Mouse (Mus musculus) CH12.LX (cell line): ENCODE measurements at regions not wholly inside any gene's neighbourhood (a gene's known extent, or its start where the extent isn't known, plus 50 kb on each side); places are given as distances from the start of the nearest gene placed in this dataset.

Experiments used
- DNase-seq: peaks from one replicate; pipeline ENCODE4 v3.0.0-alpha.2; 2013; ENCODE audit errors: extremely low read depth
- H3K27ac ChIP-seq: 2 replicates; pipeline ENCODE4 v1.5.1; 2012; ENCODE audit warnings: low read depth, mild to moderate bottlenecking, control low read depth, moderate library complexity; ENCODE audit not compliant: insufficient read depth
- H3K27me3 ChIP-seq: replicated peaks from 2 replicates; pipeline ENCODE3; 2012; ENCODE audit warnings: inconsistent platforms
- H3K36me3 ChIP-seq, 2 experiments: replicated peaks in 1 of 2; 2 replicates each; pipeline versions ENCODE3 to v1.6.1; 2012; ENCODE audit warnings: inconsistent platforms in 1 of 2, low read length in 1 of 2, mild to moderate bottlenecking in 1 of 2, mixed read lengths in 1 of 2, moderate library complexity in 1 of 2; ENCODE audit not compliant: control insufficient read depth in 1 of 2, insufficient read depth in 1 of 2
- H3K4me1 ChIP-seq, 2 experiments: 2 replicates each; pipeline ENCODE4 v1.6.1; 2012; ENCODE audit warnings: inconsistent platforms in 1 of 2, moderate library complexity in 1 of 2; ENCODE audit not compliant: insufficient read depth in 2 of 2, control insufficient read depth in 1 of 2
- H3K4me2 ChIP-seq: 2 replicates; pipeline ENCODE4 v1.6.1; 2012; ENCODE audit warnings: low read depth, mild to moderate bottlenecking, control low read depth; ENCODE audit not compliant: poor library complexity, insufficient read depth, severe bottlenecking
- H3K4me3 ChIP-seq, 3 experiments: fragments of 150-350 bp in 1 of 3; sonication (generic) in 1 of 3; replicated peaks in 1 of 3; 2 replicates each; pipeline versions ENCODE3 to v1.5.1; 2011 to 2012; ENCODE audit warnings: low read depth in 2 of 3, low read length in 2 of 3, mild to moderate bottlenecking in 2 of 3, moderate library complexity in 2 of 3, control low read depth in 1 of 3, improper control_type of control experiment in 1 of 3, inconsistent platforms in 1 of 3, mixed read lengths in 1 of 3; ENCODE audit not compliant: poor library complexity in 1 of 3
- H3K79me2 ChIP-seq: replicated peaks from 2 replicates; pipeline ENCODE4 v1.6.1; 2012; ENCODE audit warnings: mild to moderate bottlenecking, moderate library complexity; ENCODE audit not compliant: control insufficient read depth, poor library complexity, insufficient read depth, severe bottlenecking; ENCODE audit errors: extremely low read depth
- H3K9ac ChIP-seq: 2 replicates; pipeline ENCODE4 v1.6.1; 2012; ENCODE audit warnings: low read depth, mild to moderate bottlenecking, control low read depth, moderate library complexity; ENCODE audit not compliant: insufficient read depth
- H3K9me3 ChIP-seq: replicated peaks from 2 replicates; pipeline ENCODE3; 2012; ENCODE audit warnings: low read length, inconsistent platforms, mixed read lengths
- BHLHE40 ChIP-seq: IDR thresholded peaks from 2 replicates; pipeline ENCODE4 v1.6.1; 2011; ENCODE audit warnings: mild to moderate bottlenecking, low read depth, low read length, improper control_type of control experiment
- CTCF ChIP-seq, 2 experiments: IDR thresholded peaks in 1 of 2; conservative IDR thresholded peaks in 1 of 2; 2 replicates each; pipeline ENCODE4 v1.5.1; 2011 to 2012; ENCODE audit warnings: low read depth in 2 of 2, low read length in 2 of 2, improper control_type of control experiment in 1 of 2, inconsistent platforms in 1 of 2, mild to moderate bottlenecking in 1 of 2, moderate library complexity in 1 of 2
- EP300 ChIP-seq: IDR thresholded peaks from 2 replicates; pipeline ENCODE4 v1.6.1; 2011; ENCODE audit warnings: low read length, improper control_type of control experiment
- ETS1 ChIP-seq: conservative IDR thresholded peaks from 2 replicates; pipeline ENCODE4 v1.6.1; 2012; ENCODE audit warnings: low read depth, mild to moderate bottlenecking, inconsistent platforms, low read length, improper control_type of control experiment, moderate library complexity
- IRF4 ChIP-seq: IDR thresholded peaks from 2 replicates; pipeline ENCODE4 v1.6.1; 2014; ENCODE audit warnings: low read depth, mild to moderate bottlenecking, inconsistent platforms, low read length, improper control_type of control experiment
- JUN ChIP-seq: IDR thresholded peaks from 2 replicates; pipeline ENCODE4 v1.6.1; 2011; ENCODE audit warnings: low read depth, mild to moderate bottlenecking, low read length, improper control_type of control experiment, moderate library complexity; ENCODE audit not compliant: insufficient read depth
- JUND ChIP-seq: conservative IDR thresholded peaks from 2 replicates; pipeline ENCODE4 v1.6.1; 2011; ENCODE audit warnings: low read depth, low read length, improper control_type of control experiment
- KAT2A ChIP-seq: IDR thresholded peaks from 2 replicates; pipeline ENCODE4 v1.6.1; 2012; ENCODE audit warnings: low read length, improper control_type of control experiment, inconsistent platforms; ENCODE audit not compliant: insufficient replicate concordance
- MAFK ChIP-seq: IDR thresholded peaks from 2 replicates; pipeline ENCODE4 v1.6.1; 2011; ENCODE audit warnings: low read length, improper control_type of control experiment; ENCODE audit not compliant: insufficient replicate concordance
- MEF2A ChIP-seq: IDR thresholded peaks from 2 replicates; pipeline ENCODE4 v1.6.1; 2014; ENCODE audit warnings: low read depth, mild to moderate bottlenecking, inconsistent platforms, low read length, improper control_type of control experiment, borderline replicate concordance
- MXI1 ChIP-seq: IDR thresholded peaks from 2 replicates; pipeline ENCODE4 v1.6.1; 2011; ENCODE audit warnings: mild to moderate bottlenecking, low read depth, low read length, improper control_type of control experiment
- MYC ChIP-seq: IDR thresholded peaks from 2 replicates; pipeline ENCODE4 v1.6.1; 2011; ENCODE audit warnings: low read depth, mild to moderate bottlenecking, improper control_type of control experiment, low read length
- NELFE ChIP-seq: IDR thresholded peaks from 2 replicates; pipeline ENCODE4 v1.6.1; 2011; ENCODE audit warnings: low read depth, low read length, improper control_type of control experiment
- PAX5 ChIP-seq: IDR thresholded peaks from 2 replicates; pipeline ENCODE4 v1.6.1; 2012; ENCODE audit warnings: low read length, inconsistent platforms, mixed read lengths
- SIN3A ChIP-seq: IDR thresholded peaks from 2 replicates; pipeline ENCODE4 v1.6.1; 2012; ENCODE audit warnings: low read length, improper control_type of control experiment, inconsistent platforms
- TCF12 ChIP-seq: IDR thresholded peaks from 2 replicates; pipeline ENCODE4 v1.6.1; 2014; ENCODE audit warnings: low read depth, mild to moderate bottlenecking, inconsistent platforms, low read length, improper control_type of control experiment
- USF2 ChIP-seq: conservative IDR thresholded peaks from 2 replicates; pipeline ENCODE4 v1.6.1; 2011; ENCODE audit warnings: low read depth, low read length, improper control_type of control experiment
- ZC3H11A ChIP-seq: IDR thresholded peaks from 2 replicates; pipeline ENCODE4 v1.6.1; 2012; ENCODE audit warnings: low read depth, mild to moderate bottlenecking, inconsistent platforms, low read length, improper control_type of control experiment
- ZMIZ1 ChIP-seq: IDR thresholded peaks from 2 replicates; pipeline ENCODE4 v1.6.1; 2012; ENCODE audit warnings: low read depth, mild to moderate bottlenecking, inconsistent platforms, low read length, improper control_type of control experiment
- dilution Hi-C: fragments of 300-500 bp; cut with MboI; formaldehyde crosslinking; loops from 2 replicates; pipeline ENCODE4 v1.14.3; 2020; ENCODE audit warnings: low sequenced_read_pairs; ENCODE audit not compliant: extremely low pct_unique_long_range_greater_than_20kb, extremely low pct_ligation_motif_present
- in situ Hi-C: fragments of 300-500 bp; cut with MboI; formaldehyde crosslinking; loops from 3 replicates; pipeline ENCODE4 v1.14.3; 2019; ENCODE audit warnings: low sequenced_read_pairs, low pct_ligation_motif_present, low pct_unique_long_range_greater_than_20kb, mixed read lengths

DNA sequence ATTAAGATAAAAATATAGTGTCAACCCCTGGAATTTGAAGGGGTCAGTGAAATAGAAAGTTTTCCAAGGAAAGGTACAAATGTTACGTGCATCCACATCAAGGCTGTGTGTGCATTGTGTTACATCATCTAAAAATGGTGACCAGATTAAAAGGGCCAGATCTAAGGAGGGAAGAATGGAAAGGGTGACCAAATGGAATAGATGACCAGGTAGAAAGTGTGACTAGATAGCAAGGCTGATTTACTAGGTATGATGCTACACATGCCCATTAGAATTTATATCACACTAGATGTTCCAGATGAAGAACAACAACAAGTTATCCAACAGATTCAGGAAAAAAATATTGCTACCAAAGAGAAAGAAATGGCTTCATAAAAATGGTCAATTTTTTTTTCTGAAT is 635.2 kb upstream of the Pcdh9 start:
- no peak overlapping the region for H3K4me2 ChIP-seq
- H3K36me3 ChIP-seq = no peaks in the 10 kb centered on the region
- H3K79me2 ChIP-seq = no peaks in the 10 kb centered on the region
- peaks cover 4 to 14% of the 10 kb centered on the region in 2 experiments; a peak in 2 of 4 replicates for H3K4me1 ChIP-seq
- in situ Hi-C loops (loop anchor here (25.0 kb wide), 1 partner anchor 238 kb away; no protein-coding TSS in a partner anchor), dilution Hi-C loops (no loop called here)
- H3K27me3 ChIP-seq = no peaks in the 10 kb centered on the region
- no peak for DNase-seq
- no peak overlapping the region for H3K27ac ChIP-seq
- H3K4me3 ChIP-seq = no peak overlapping the region
- H3K9ac ChIP-seq = no peak overlapping the region
- no peaks in the 10 kb centered on the region for H3K9me3 ChIP-seq
- peak; percentile 52; the same call in 1 of the 2 replicates for TF ChIP-seq JUN
- peak; percentile 36; the same call in 1 of the 2 replicates for TF ChIP-seq ETS1
- peak; percentile 57 for TF ChIP-seq JUND
- TF ChIP-seq SIN3A = no peak
- 0 out of 2 replicates have a peak, but pooled peaks have one; percentile 9 for TF ChIP-seq EP300
- TF ChIP-seq, all 38 proteins: peak for 4

DNA sequence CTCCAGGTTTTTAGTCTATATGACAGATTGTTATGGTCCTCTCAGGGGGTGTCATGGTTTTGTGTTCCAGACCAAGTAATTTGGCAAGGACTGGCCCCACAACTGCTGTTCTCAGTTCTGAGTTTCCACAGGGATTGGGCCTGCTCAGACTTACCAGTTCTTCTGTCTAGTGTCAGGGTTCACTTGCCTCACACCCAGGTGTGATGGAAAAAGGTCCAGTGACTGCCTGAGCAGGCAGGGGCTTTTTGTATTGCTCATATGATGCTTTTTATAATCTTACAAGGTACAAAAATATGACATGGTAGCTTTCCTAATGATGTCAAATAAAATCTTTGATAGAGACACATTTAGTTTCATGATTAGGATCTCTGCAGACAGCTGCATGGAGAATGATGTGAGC is 634.8 kb upstream of the Pcdh9 start:
- peaks cover 4 to 14% of the 10 kb centered on the region in 2 experiments; a peak in 2 of 4 replicates for H3K4me1 ChIP-seq
- H3K9me3 ChIP-seq = no peaks in the 10 kb centered on the region
- H3K4me2 ChIP-seq = no peak overlapping the region
- H3K27ac ChIP-seq = no peak overlapping the region
- no peak overlapping the region for H3K9ac ChIP-seq
- H3K27me3 ChIP-seq = no peaks in the 10 kb centered on the region
- H3K79me2 ChIP-seq = no peaks in the 10 kb centered on the region
- H3K4me3 ChIP-seq = no peak overlapping the region
- TF ChIP-seq TCF12 (peak; percentile 35; the same call in 1 of the 2 replicates), ETS1 (0 out of 2 replicates have a peak, but pooled peaks have one; percentile 5), NELFE (no peak), BHLHE40 (0 out of 2 replicates have a peak, but pooled peaks have one; percentile 34), USF2 (no peak), ZMIZ1 (no peak), MEF2A (peak; percentile 53; the same call in 1 of the 2 replicates), JUN (no peak), IRF4 (0 out of 2 replicates have a peak, but pooled peaks have one; percentile 10)
- H3K36me3 ChIP-seq = no peaks in the 10 kb centered on the region
- no peak for DNase-seq
- dilution Hi-C loops (no loop called here), in situ Hi-C loops (loop anchor here (25.0 kb wide), 1 partner anchor 238 kb away; no protein-coding TSS in a partner anchor)

DNA sequence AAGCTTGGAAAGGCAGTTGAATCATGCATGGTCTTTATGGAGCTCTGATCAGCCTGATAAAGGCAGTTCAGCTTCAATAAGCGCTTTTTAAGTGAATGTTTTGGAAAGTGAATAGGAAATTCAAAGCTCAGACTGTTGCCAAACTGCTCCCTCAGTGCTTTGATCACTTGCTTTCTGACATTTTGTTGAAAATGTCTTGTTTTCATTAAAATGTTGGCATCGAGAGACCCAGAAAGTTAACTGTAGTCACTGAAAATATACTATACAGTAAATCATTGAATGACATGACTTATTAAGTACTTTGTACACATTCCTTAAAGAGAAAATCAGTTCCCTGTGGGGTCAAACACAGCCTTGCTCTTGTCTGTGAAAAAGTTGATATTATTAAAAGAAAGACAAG is 631.5 kb upstream of the Pcdh9 start:
- dilution Hi-C loops = no loop called here
- Histone ChIP-seq H3K79me2 (no peaks in the 10 kb centered on the region), H3K9ac (no peak overlapping the region), H3K4me1 (peaks cover 4 to 14% of the 10 kb centered on the region in 2 experiments; a peak in 2 of 4 replicates), H3K4me2 (no peak overlapping the region), H3K9me3 (no peaks in the 10 kb centered on the region), H3K4me3 (no peak overlapping the region), H3K27me3 (no peaks in the 10 kb centered on the region), H3K36me3 (no peaks in the 10 kb centered on the region), H3K27ac (no peak overlapping the region)
- no peak for DNase-seq
- in situ Hi-C loops = no loop called here
- TF ChIP-seq MXI1 = no peak
- no peak for TF ChIP-seq PAX5
- no peak for TF ChIP-seq ZMIZ1
- no peak for TF ChIP-seq KAT2A
- no peak for TF ChIP-seq CTCF (conservative IDR thresholded peaks at IDR 0.05 in 1 of 2, IDR thresholded peaks at IDR 0.05 in 1 of 2; ENCODE audit: low read depth in 2 of 2, low read length in 2 of 2)
- TF ChIP-seq MAFK = no peak
- no peak for TF ChIP-seq SIN3A
- TF ChIP-seq MYC = no peak
- no peak for TF ChIP-seq MEF2A
- no peak for TF ChIP-seq ZC3H11A
